Mouse (Mus musculus) limb, embryonic 13.5 days (tissue): ENCODE measurements around the gene Fcnb. TPM values are rescaled to one million over a fixed set of nuclear protein-coding genes. Genes with fewer than 3 reads are reported as not detected.
A peak's percentile ranks its signal among the peaks of the same experiment; 100 is the strongest.

Source experiments
- ATAC-seq: fragments of 200-750 bp; cut with Nextera tagmentation; 2 replicates; pipeline ENCODE4 v1.8.0; 2017; ENCODE audit warnings: low read depth, moderate number of reproducible peaks, moderate TSS enrichment; ENCODE audit not compliant: low FRiP score
- H3K27ac ChIP-seq: fragments of 300-500 bp; sonication (generic); 2 replicates; pipeline ENCODE4 v1.5.1; 2015; ENCODE audit warnings: inconsistent platforms, mild to moderate bottlenecking, moderate library complexity
- H3K27me3 ChIP-seq: fragments of 300-500 bp; sonication (generic); 2 replicates; pipeline ENCODE4 v1.6.1; 2015; ENCODE audit warnings: mild to moderate bottlenecking, inconsistent platforms
- H3K36me3 ChIP-seq: fragments of 300-500 bp; sonication (generic); 2 replicates; pipeline ENCODE4 v1.6.1; 2015; ENCODE audit warnings: inconsistent platforms, mild to moderate bottlenecking, moderate library complexity
- H3K4me1 ChIP-seq: fragments of 300-500 bp; sonication (generic); 2 replicates; pipeline ENCODE4 v1.6.1; 2015; ENCODE audit warnings: inconsistent platforms
- H3K4me2 ChIP-seq: fragments of 300-500 bp; sonication (generic); replicated peaks from 2 replicates; pipeline ENCODE4 v1.6.1; 2015; ENCODE audit warnings: inconsistent platforms, mild to moderate bottlenecking, moderate library complexity
- H3K4me3 ChIP-seq: fragments of 300-500 bp; sonication (generic); 2 replicates; pipeline ENCODE4 v1.5.1; 2015; ENCODE audit warnings: moderate library complexity, mild to moderate bottlenecking, inconsistent platforms
- H3K9ac ChIP-seq: fragments of 300-500 bp; sonication (generic); 2 replicates; pipeline ENCODE4 v1.6.1; 2015; ENCODE audit warnings: mild to moderate bottlenecking, inconsistent platforms
- H3K9me3 ChIP-seq: fragments of 300-500 bp; sonication (generic); 2 replicates; pipeline ENCODE4 v1.6.1; 2016; ENCODE audit warnings: inconsistent platforms
- WGBS: fragments of 180-500 bp; shearing (Covaris S2); methylation state at CpG from one replicate; pipeline ENCODE4 v1.1.7; 2015; 5-methylcytosine and 5-hydroxymethylcytosine counted together
- polyA plus RNA-seq: library from polyadenylated mRNA; unstranded; fragments of >200 nt; fragmentation: Nextera tagmentation; extraction: Ambion mirVana; gene quantifications from 2 replicates; pipeline ENCODE4 v1.2.1, GENCODE M21; 2015

Fcnb gene
- polyA plus RNA-seq, 1 experiment from 2014 or later: not detected

GRCm38 (mm10) chr2:28067821-28068536 is 16.7 kb downstream of the Fcnb start:
- 90% methylated on average over 2 of the region's 2 CpGs for WGBS

GRCm38 (mm10) chr2:28067175-28067574 is 17.5 kb downstream of the Fcnb start:
- Histone ChIP-seq H3K9me3 (no peaks in the 10 kb centered on the region), H3K27me3 (no peaks in the 10 kb centered on the region), H3K36me3 (no peaks in the 10 kb centered on the region), H3K4me3 (no peak overlapping the region), H3K9ac (no peak overlapping the region), H3K4me2 (no peak overlapping the region), H3K4me1 (peaks cover 10% of the 10 kb centered on the region; the same call in 1 of the 2 replicates), H3K27ac (peak overlapping the region; percentile 22; the same call in 1 of the 2 replicates)
- ATAC-seq: no peak
- WGBS: 53% methylated on average over 6 of the region's 6 CpGs

More at GRCm38 (mm10) chr2:28067821-28068536, 16.7 kb downstream of the Fcnb start:
- Histone ChIP-seq H3K9me3 (no peaks in the 10 kb centered on the region), H3K4me3 (no peak overlapping the region), H3K4me1 (peaks cover 10% of the 10 kb centered on the region; the same call in 1 of the 2 replicates), H3K27ac (peak overlapping the region; percentile 22; the same call in 1 of the 2 replicates), H3K9ac (no peak overlapping the region), H3K4me2 (no peak overlapping the region), H3K27me3 (no peaks in the 10 kb centered on the region), H3K36me3 (no peaks in the 10 kb centered on the region)
- ATAC-seq: no peak

- Histone ChIP-seq H3K27me3 (no peaks in the 10 kb centered on the region), H3K9ac (no peak overlapping the region), H3K9me3 (no peaks in the 10 kb centered on the region), H3K27ac (no peak overlapping the region; the same call in 1 of the 2 replicates), H3K4me2 (no peak overlapping the region), H3K4me1 (peaks cover 10% of the 10 kb centered on the region; the same call in 1 of the 2 replicates), H3K4me3 (no peak overlapping the region), H3K36me3 (no peaks in the 10 kb centered on the region)
- WGBS: 70% methylated on average over 5 of the region's 5 CpGs
- ATAC-seq: no peak
These were observed 18.0 kb downstream of the Fcnb start for GRCm38 (mm10) chr2:28066686-28067085.

GRCm38 (mm10) chr2:28065081-28065651 is 19.5 kb downstream of the Fcnb start:
- H3K36me3 ChIP-seq: no peaks in the 10 kb centered on the region
- whole genome bisulfite sequencing: 83% methylated on average over 5 of the region's 5 CpGs
- no peak for ATAC-seq
- H3K27ac ChIP-seq: no peak overlapping the region
- no peaks in the 10 kb centered on the region for H3K27me3 ChIP-seq
- H3K4me2 ChIP-seq: no peak overlapping the region
- no peak overlapping the region for H3K4me3 ChIP-seq
- H3K9me3 ChIP-seq: no peaks in the 10 kb centered on the region
- H3K9ac ChIP-seq: no peak overlapping the region
- H3K4me1 ChIP-seq: peaks cover 10% of the 10 kb centered on the region; the same call in 1 of the 2 replicates

GRCm38 (mm10) chr2:28064339-28065080 is 20.2 kb downstream of the Fcnb start:
- H3K27me3 ChIP-seq: no peaks in the 10 kb centered on the region
- H3K4me2 ChIP-seq: no peak overlapping the region
- H3K27ac ChIP-seq: no peak overlapping the region
- no peaks in the 10 kb centered on the region for H3K36me3 ChIP-seq
- H3K4me1 ChIP-seq: peaks cover 10% of the 10 kb centered on the region; the same call in 1 of the 2 replicates
- 75% methylated on average over 7 of the region's 7 CpGs for WGBS
- H3K9ac ChIP-seq: no peak overlapping the region
- no peak overlapping the region for H3K4me3 ChIP-seq
- H3K9me3 ChIP-seq: no peaks in the 10 kb centered on the region
- no peak for ATAC-seq

- no peaks in the 10 kb centered on the region for H3K36me3 ChIP-seq
- H3K27ac ChIP-seq: no peak overlapping the region
- H3K9me3 ChIP-seq: no peaks in the 10 kb centered on the region
- no peak overlapping the region for H3K4me2 ChIP-seq
- peaks cover 10% of the 10 kb centered on the region; the same call in 1 of the 2 replicates for H3K4me1 ChIP-seq
- WGBS: 84% methylated on average over 4 of the region's 4 CpGs
- H3K9ac ChIP-seq: no peak overlapping the region
- H3K4me3 ChIP-seq: no peak overlapping the region
- ATAC-seq: no peak
- H3K27me3 ChIP-seq: no peaks in the 10 kb centered on the region
These were observed 20.9 kb downstream of the Fcnb start for GRCm38 (mm10) chr2:28063711-28064338.

GRCm38 (mm10) chr2:28059922-28060321 is 24.8 kb downstream of the Fcnb start:
- Histone ChIP-seq H3K9ac (no peak overlapping the region), H3K4me2 (no peak overlapping the region), H3K4me1 (no peaks in the 10 kb centered on the region), H3K27ac (no peak overlapping the region), H3K9me3 (no peaks in the 10 kb centered on the region), H3K36me3 (no peaks in the 10 kb centered on the region), H3K27me3 (no peaks in the 10 kb centered on the region), H3K4me3 (no peak overlapping the region)
- ATAC-seq: no peak
- 100% methylated on average over 1 of the region's 1 CpGs for WGBS

GRCm38 (mm10) chr2:28047092-28047491 is 37.6 kb downstream of the Fcnb start:
- no peak for ATAC-seq
- Histone ChIP-seq H3K27me3 (no peaks in the 10 kb centered on the region), H3K36me3 (no peaks in the 10 kb centered on the region), H3K4me1 (peaks cover 8% of the 10 kb centered on the region; the same call in 1 of the 2 replicates), H3K9me3 (no peaks in the 10 kb centered on the region), H3K27ac (no peak overlapping the region), H3K9ac (no peak overlapping the region), H3K4me2 (no peak overlapping the region), H3K4me3 (no peak overlapping the region)
- 78% methylated on average over 7 of the region's 7 CpGs for WGBS

- Histone ChIP-seq H3K4me1 (peaks cover 8% of the 10 kb centered on the region; the same call in 1 of the 2 replicates), H3K36me3 (no peaks in the 10 kb centered on the region), H3K27ac (no peak overlapping the region), H3K9ac (no peak overlapping the region), H3K9me3 (no peaks in the 10 kb centered on the region), H3K4me2 (no peak overlapping the region), H3K27me3 (no peaks in the 10 kb centered on the region), H3K4me3 (no peak overlapping the region)
- WGBS: 67% methylated on average over 6 of the region's 6 CpGs
- ATAC-seq: no peak
These were observed 38.4 kb downstream of the Fcnb start for GRCm38 (mm10) chr2:28046311-28046710.

- Histone ChIP-seq H3K4me2 (no peak overlapping the region), H3K27me3 (no peaks in the 10 kb centered on the region), H3K4me3 (no peak overlapping the region), H3K27ac (no peak overlapping the region), H3K9me3 (no peaks in the 10 kb centered on the region), H3K9ac (no peak overlapping the region), H3K36me3 (peaks cover 3% of the 10 kb centered on the region; the same call in 1 of the 2 replicates), H3K4me1 (peaks cover 8% of the 10 kb centered on the region; the same call in 1 of the 2 replicates)
- no peak for ATAC-seq
- WGBS: 77% methylated on average over 9 of the region's 9 CpGs
These were observed 39.6 kb downstream of the Fcnb start for GRCm38 (mm10) chr2:28044920-28045598.

GRCm38 (mm10) chr2:28040466-28040865 is 44.2 kb downstream of the Fcnb start:
- H3K27ac ChIP-seq: no peak overlapping the region
- H3K36me3 ChIP-seq: peaks cover 44% of the 10 kb centered on the region
- no peak overlapping the region for H3K4me2 ChIP-seq
- no peaks in the 10 kb centered on the region for H3K27me3 ChIP-seq
- peaks cover 27% of the 10 kb centered on the region for H3K4me1 ChIP-seq
- H3K9ac ChIP-seq: no peak overlapping the region
- WGBS: 88% methylated on average over 1 of the region's 1 CpGs
- H3K4me3 ChIP-seq: no peak overlapping the region
- no peak for ATAC-seq
- no peaks in the 10 kb centered on the region for H3K9me3 ChIP-seq
